Mouse (Mus musculus) MEL (cell line): Measurements from ENCODE around the gene Tbc1d2b.

ENCODE experiments used
- CTCF ChIP-seq, 3 experiments: IDR thresholded peaks in 2 of 3; conservative IDR thresholded peaks in 1 of 3; 2 replicates each; pipeline ENCODE4 v1.5.1; 2011 to 2012; ENCODE audit warnings: low read length in 3 of 3, low read depth in 2 of 3, mild to moderate bottlenecking in 2 of 3, improper control_type of control experiment in 1 of 3, inconsistent platforms in 1 of 3, mixed read lengths in 1 of 3, moderate library complexity in 1 of 3; ENCODE audit not compliant: control insufficient read depth in 1 of 3, insufficient read depth in 1 of 3, poor library complexity in 1 of 3, severe bottlenecking in 1 of 3
- E2F4 ChIP-seq: IDR thresholded peaks from 2 replicates; pipeline ENCODE4 v1.6.1; 2011; ENCODE audit warnings: low read depth, low read length, improper control_type of control experiment, borderline replicate concordance
- ELF1 ChIP-seq: IDR thresholded peaks from 2 replicates; pipeline ENCODE4 v1.6.1; 2014; ENCODE audit warnings: low read depth, mild to moderate bottlenecking, inconsistent platforms, low read length, improper control_type of control experiment, moderate library complexity
- GATA1 ChIP-seq: IDR thresholded peaks from 2 replicates; pipeline ENCODE4 v1.6.1; 2011; ENCODE audit warnings: low read depth, low read length, improper control_type of control experiment
- JUND ChIP-seq: IDR thresholded peaks from 2 replicates; pipeline ENCODE4 v1.6.1; 2011; ENCODE audit warnings: low read depth, mild to moderate bottlenecking, improper control_type of control experiment, low read length
- NELFE ChIP-seq: IDR thresholded peaks from 2 replicates; pipeline ENCODE4 v1.6.1; 2011; ENCODE audit warnings: low read depth, low read length, improper control_type of control experiment
- POLR2A ChIP-seq, 2 experiments: IDR thresholded peaks; 2 replicates each; pipeline ENCODE4 v1.6.1; 2011 to 2012; ENCODE audit warnings: low read length in 2 of 2, mild to moderate bottlenecking in 2 of 2, control low read depth in 1 of 2, improper control_type of control experiment in 1 of 2, low read depth in 1 of 2, moderate library complexity in 1 of 2; ENCODE audit not compliant: control insufficient read depth in 1 of 2, insufficient read depth in 1 of 2, poor library complexity in 1 of 2
- POLR2AphosphoS5 ChIP-seq: IDR thresholded peaks from 2 replicates; pipeline ENCODE4 v1.6.1; 2012; ENCODE audit warnings: low read depth, borderline replicate concordance, mild to moderate bottlenecking, inconsistent platforms, low read length, moderate library complexity, mixed read lengths
- TAL1 ChIP-seq: IDR thresholded peaks from 2 replicates; pipeline ENCODE4 v1.6.1; 2012; ENCODE audit warnings: mild to moderate bottlenecking, inconsistent platforms, low read length, moderate library complexity, mixed read lengths
- UBTF ChIP-seq: IDR thresholded peaks from 2 replicates; pipeline ENCODE4 v1.6.1; 2012; ENCODE audit warnings: low read depth, mild to moderate bottlenecking, inconsistent platforms, low read length, improper control_type of control experiment, moderate library complexity, borderline replicate concordance; ENCODE audit not compliant: insufficient read depth
- ZC3H11A ChIP-seq: IDR thresholded peaks from 2 replicates; pipeline ENCODE4 v1.6.1; 2012; ENCODE audit warnings: low read depth, mild to moderate bottlenecking, inconsistent platforms, low read length, improper control_type of control experiment

DNA sequence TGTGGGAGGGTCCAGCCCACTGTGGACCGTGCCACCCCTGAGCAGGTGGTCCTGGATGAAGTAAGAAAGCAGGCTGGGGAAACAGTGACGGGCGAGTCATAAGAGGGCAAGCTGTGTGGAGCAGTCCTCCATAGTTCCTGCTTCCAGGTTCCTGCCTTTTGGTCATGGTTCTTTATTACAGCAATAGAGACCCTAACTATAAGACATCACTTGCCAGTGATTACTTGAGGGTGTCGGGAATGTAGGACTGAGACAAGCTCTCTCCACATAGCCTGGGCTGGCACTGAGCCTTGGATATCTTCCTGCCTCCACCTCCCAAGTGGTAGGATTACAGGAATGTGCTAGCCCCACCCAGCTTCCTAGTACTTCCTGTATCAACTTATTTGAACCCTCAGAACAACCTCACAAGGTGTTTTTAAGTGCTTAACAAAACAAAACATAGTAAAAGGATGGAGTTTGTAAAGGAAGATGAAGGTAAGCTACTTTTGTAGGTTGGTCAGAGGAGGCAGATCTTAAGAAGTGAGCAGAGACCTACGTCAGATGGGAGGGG, 1.0 kb upstream of the Tbc1d2b start:
- TF ChIP-seq GATA1 = no peak
- TF ChIP-seq CTCF (IDR thresholded peaks at IDR 0.05 in 2 of 3, conservative IDR thresholded peaks at IDR 0.05 in 1 of 3; ENCODE audit: control insufficient read depth in 1 of 3, insufficient read depth in 1 of 3, low read depth in 2 of 3, low read length in 3 of 3, poor library complexity in 1 of 3, severe bottlenecking in 1 of 3) = no peak
- no peak for TF ChIP-seq E2F4
- no peak for TF ChIP-seq POLR2AphosphoS5
- no peak for TF ChIP-seq POLR2A (IDR thresholded peaks at IDR 0.05; ENCODE audit: control insufficient read depth in 1 of 2, insufficient read depth in 1 of 2, low read depth in 1 of 2, low read length in 2 of 2, poor library complexity in 1 of 2)
- TF ChIP-seq TAL1 = no peak
- no peak for TF ChIP-seq ELF1
- TF ChIP-seq UBTF = no peak
- TF ChIP-seq JUND = no peak
- no peak for TF ChIP-seq NELFE
- no peak for TF ChIP-seq ZC3H11A
